Mouse (Mus musculus): ENCODE results near the gene Prkg1.

Gene Prkg1

GRCm38 (mm10) chr19:31136316-31136715 is 628.5 kb downstream of the Prkg1 start:
- no peak for DNase-seq

DNA sequence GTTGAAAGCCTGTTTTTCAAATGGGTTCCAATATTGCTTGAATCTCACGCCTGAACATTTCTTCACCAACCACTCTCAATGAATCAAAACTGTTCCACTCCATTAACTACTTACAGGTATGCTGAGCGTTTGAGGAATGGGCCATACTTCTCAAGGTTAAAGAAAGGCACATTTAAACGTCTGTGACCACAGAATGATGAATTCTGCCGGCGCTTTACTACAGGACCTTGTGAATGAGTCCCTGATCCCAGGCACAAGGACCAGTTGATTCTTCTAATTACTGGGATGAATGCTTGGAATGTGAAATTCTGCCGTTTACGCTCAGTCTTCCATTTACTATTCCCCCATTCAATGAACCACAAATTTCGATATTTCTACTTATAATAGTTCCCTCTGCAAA is 632.2 kb downstream of the Prkg1 start:
- DNase-seq: no peak

- DNase-seq: no peak
Observed at GRCm38 (mm10) chr19:31124628-31125027, 640.2 kb downstream of the Prkg1 start.

- peak; percentile 12 for DNase-seq
Observed at GRCm38 (mm10) chr19:31114690-31115089, 650.1 kb downstream of the Prkg1 start.

GRCm38 (mm10) chr19:31106835-31107554 is 657.8 kb downstream of the Prkg1 start:
- DNase-seq: no peak

- DNase-seq: no peak
Observed at GRCm38 (mm10) chr19:31106036-31106435, 658.8 kb downstream of the Prkg1 start.

DNA sequence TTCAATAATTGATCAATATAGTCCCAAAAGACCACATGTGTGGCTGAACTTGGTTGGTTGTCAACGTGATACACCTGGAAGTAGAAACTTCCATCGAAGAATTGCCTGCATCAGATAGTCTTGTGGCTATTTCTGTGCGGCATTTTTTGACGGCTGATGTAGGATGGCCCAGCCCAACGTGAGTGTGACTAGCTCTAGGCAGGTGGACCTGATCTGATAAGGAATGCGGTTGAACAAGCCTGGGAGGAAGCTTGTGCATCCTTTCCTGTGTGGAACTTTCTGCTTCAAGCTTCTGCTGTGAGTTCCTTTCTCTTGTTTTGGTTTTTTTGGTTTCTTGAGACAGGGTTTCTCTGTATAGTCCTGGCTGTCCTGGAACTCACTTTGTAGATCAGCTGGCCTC is 660.1 kb downstream of the Prkg1 start:
- no peak for DNase-seq

GRCm38 (mm10) chr19:31099369-31099768 is 665.5 kb downstream of the Prkg1 start:
- no peak for DNase-seq

- no peak for DNase-seq
Observed at GRCm38 (mm10) chr19:31097857-31098256, 667.0 kb downstream of the Prkg1 start.

DNA sequence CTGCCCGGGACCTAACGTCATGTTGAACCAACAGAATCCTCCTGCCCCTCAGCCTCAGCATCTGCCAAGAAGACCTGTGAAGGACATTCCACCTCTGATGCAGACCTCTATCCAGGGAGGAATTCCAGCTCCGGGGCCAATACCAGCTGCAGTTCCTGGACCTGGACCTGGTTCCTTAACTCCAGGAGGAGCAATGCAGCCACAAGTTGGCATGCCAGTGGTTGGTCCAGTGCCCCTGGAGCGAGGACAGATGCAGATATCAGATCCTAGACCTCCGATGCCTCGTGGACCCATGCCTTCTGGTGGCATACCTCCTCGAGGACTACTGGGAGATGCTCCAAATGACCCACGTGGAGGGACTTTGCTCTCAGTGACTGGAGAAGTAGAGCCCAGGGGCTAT is 681.1 kb downstream of the Prkg1 start:
- DNase-seq: no peak

DNA sequence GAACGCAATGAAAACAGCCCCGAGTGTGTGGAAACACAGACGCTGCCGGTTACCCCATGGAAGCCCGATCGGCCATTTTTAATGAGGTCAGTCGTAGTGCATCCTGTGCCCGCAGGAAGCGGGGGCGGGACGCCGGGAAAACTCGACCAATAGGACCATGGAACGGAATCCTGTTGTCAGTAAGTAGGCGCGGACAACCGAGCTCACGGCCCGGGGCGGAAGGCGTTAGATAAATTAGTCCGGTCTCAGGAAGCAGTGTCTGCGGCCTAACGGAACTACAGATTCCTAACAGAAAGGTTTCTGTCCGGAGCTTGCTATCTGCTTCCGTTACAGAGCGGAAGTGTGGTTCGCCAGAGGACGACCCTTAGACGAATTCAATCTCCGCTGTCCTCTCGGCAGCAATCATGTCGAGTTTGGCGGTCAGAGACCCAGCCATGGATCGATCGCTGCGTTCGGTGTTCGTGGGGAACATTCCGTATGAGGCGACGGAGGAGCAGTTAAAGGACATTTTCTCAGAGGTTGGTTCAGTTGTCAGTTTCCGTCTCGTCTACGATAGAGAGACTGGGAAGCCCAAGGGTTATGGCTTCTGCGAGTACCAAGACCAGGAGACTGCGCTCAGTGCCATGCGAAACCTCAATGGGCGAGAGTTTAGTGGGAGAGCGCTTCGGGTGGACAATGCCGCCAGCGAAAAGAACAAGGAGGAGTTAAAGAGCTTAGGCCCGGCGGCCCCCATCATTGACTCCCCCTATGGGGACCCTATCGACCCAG is 682.0 kb downstream of the Prkg1 start, which contains the start of gene Cstf2t:
Cstf2t (plus strand) TSS at position 176 of the 768 bp plus-strand sequence.
- peak; percentile 99 for DNase-seq

DNA sequence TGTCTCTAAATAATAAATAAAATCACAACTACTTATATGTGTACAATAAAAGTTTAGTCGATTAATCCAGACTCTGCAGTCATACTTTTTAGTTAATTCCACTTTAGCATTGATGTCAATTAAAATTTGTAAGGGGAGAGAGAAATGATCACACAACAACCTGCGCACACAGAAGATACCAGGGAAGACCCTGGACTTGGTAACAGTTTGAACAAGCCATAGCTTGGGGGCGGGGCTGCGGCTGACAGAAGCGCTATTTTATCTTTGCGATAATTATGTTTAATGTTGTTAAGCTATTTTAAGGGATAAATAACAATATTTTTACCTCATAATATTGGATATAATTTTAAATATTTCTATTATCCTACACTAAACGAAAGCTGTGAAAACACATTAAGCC is 682.6 kb downstream of the Prkg1 start:
- DNase-seq: no peak

DNA sequence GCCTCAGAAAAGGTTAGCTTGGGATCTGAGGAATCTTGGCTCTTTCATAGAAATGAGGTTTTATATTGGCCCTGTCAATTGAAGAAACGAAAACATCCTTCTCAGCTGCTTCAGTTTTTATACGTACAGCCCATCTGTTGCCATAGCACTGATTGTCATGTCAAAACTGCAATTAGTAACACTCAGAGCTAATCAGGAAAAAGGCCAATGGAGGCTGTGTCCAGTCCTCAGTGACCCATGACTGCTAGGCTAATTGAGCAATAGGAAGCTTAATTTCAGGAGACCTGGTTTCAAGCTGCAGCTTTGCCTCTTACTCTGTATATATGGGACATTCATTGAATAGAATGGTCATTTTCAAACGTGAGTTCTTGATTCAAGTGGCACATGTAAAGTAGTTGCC is 686.6 kb downstream of the Prkg1 start:
- DNase-seq: no peak

DNA sequence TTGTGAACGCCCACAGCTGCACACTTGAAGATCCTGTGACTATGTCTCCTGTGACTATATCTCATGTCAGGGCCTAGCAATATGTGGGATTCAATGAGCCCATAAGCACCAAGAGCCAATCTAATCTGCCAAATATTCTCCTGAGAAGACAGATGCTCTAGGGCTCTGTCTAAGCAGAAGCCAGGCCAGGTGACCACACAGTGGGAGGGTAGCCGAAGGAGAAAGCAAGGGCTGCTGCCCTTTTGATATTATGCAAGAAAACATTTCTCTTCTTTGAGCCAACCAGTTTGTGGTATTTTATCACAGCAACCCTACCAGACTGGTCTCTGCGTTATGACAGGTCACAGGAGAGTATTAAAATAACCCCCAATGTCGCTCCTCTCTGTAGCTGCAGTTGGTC is 688.7 kb downstream of the Prkg1 start:
- no peak for DNase-seq

DNA sequence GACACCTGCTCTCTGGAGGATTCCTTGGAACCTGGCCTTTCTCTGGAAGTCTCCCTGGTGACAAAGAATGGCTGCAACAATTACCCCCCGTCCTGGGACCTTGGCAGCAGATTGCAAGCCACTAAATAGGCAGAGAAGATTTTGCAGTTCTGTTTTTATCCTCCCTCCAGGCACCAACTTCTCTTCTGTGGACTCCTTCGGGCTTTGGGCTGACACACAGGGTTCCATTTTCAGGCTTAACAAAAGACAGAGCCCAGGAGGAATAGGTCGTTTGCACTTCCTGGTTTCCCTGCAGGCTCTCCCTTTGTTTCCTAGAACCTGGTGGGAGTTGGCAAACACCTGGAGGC is 690.1 kb downstream of the Prkg1 start:
- no peak for DNase-seq

GRCm38 (mm10) chr19:31073959-31074716 is 690.7 kb downstream of the Prkg1 start:
- no peak for DNase-seq

GRCm38 (mm10) chr19:31065206-31065781 is 699.5 kb downstream of the Prkg1 start:
- DNase-seq: no peak

- no peak for DNase-seq
Observed at GRCm38 (mm10) chr19:31064740-31065139, 700.1 kb downstream of the Prkg1 start.

GRCm38 (mm10) chr19:31046601-31047000 is 718.2 kb downstream of the Prkg1 start:
- DNase-seq: peak; percentile 6

GRCm38 (mm10) chr19:31040948-31041847 is 723.6 kb downstream of the Prkg1 start:
- no peak for DNase-seq

- DNase-seq: no peak
Observed at GRCm38 (mm10) chr19:31038951-31039350, 725.9 kb downstream of the Prkg1 start.

DNA sequence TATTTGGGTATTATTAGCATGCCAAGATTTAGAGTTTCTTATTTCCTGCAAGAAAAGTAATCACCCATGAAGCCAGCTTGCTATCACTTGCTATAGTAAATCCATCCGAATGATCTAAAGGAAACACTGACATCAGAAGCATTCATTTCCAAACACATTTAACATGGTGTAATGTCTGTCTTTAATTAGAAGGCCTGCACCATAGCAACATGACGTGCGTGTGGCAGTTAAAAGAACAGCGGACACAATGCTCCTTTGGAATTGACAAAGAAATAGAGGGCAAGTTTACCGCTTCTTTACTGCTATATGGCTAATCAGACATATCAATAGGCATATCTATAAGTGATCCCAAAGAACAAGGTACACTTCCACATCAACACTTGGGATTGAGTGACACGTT is 733.2 kb downstream of the Prkg1 start:
- DNase-seq: no peak
